Mouse (Mus musculus) brown adipose tissue, adult 24 weeks (tissue): ENCODE data around the gene Blvra. TPM values are rescaled to one million over a fixed set of nuclear protein-coding genes. Genes with fewer than 3 reads are reported as not detected.
"Not testable (repeated sequence)": the region's sequence is repeated elsewhere in the genome, so short reads cannot be mapped to it uniquely, and the experiment has no call there.

Experiments
- H3K27ac ChIP-seq: fragments of 200-500 bp; replicated peaks from 2 replicates; pipeline ENCODE4 v1.5.1; 2012; ENCODE audit warnings: low read depth, mild to moderate bottlenecking, low read length
- H3K4me1 ChIP-seq: fragments of 200-500 bp; 2 replicates; pipeline ENCODE4 v1.6.1; 2012; ENCODE audit warnings: low read length, mixed read lengths; ENCODE audit not compliant: control insufficient read depth, insufficient read depth, insufficient read length
- H3K4me3 ChIP-seq: fragments of 200-500 bp; 2 replicates; pipeline ENCODE4 v1.5.1; 2012; ENCODE audit warnings: low read depth, mild to moderate bottlenecking, low read length, moderate library complexity; ENCODE audit not compliant: insufficient read depth
- polyA plus RNA-seq: library from polyadenylated mRNA; stranded (reverse); fragments of >200 nt; gene quantifications from 2 replicates; pipeline ENCODE4 v1.2.4, GENCODE M21; 2012; ENCODE audit not compliant: missing spikeins, insufficient read depth, insufficient read length

The Blvra gene
- polyA plus RNA-seq, 1 experiment: 68.1 TPM

GRCm38 (mm10) chr2:127108986-127109385, 38.5 kb downstream of the Blvra start:
- H3K4me3 ChIP-seq: no peak overlapping the region
- no peaks in the 10 kb centered on the region for H3K4me1 ChIP-seq
- H3K27ac ChIP-seq: no peak overlapping the region

DNA sequence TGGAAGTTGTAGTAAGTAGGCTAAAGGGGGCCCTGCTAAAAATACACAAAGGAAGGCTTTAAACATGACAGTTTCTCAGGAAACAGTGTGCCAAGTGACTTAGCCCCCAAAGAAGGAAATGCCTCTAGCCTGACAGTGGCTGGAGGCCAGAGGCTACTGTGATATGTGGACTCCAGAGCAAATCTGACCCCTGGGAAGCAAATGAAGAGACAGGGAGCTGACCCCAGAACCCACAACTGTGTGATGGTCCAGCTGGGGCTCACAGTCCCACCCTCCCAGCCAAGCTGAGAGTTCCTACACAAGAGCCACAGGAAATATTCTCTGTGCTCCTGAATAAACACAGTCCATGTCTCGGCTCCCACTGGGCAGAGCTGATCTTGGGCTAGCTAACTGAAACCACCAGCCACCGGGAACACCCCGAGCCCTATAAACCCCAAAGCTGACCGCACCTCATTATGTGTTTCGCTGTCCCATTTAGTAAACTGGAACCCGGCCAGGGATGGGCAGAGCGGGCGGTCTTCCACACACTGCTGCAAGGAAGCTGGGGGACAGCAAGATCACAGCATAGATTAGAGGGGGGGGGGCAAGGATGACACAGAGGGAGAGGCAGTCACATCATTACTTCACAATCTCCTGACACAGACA, 51.2 kb downstream of the Blvra start:
- Histone ChIP-seq H3K4me1 (peaks cover 13% of the 10 kb centered on the region), H3K4me3 (0 out of 2 replicates have a peak overlapping the region, but pooled peaks have one; percentile 13), H3K27ac (peak overlapping the region; percentile 83)

DNA sequence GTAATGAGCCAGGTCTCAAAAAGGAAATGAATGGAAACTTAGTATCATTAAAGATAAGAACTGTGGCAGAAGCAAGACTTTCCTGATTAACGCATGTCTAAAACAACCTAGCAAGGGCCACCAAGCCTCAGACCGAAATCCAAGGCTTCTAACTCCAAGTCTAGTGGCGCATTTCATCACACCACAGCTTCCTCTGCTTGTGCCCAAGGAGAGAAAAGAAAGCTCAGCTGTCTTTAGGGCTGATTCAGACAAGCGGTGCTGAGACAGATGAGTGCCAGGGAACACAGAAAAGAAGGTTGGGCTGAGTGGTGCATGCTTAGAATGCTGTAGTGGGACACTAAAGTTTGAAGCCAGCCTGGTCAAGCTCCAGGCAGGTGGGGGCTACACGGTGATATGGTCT, 58.5 kb downstream of the Blvra start:
- Histone ChIP-seq H3K4me3 (no peak overlapping the region), H3K4me1 (no peaks in the 10 kb centered on the region), H3K27ac (no peak overlapping the region)

- Histone ChIP-seq H3K4me3 (no peak overlapping the region), H3K4me1 (no peaks in the 10 kb centered on the region; the same call in 1 of the 2 replicates), H3K27ac (no peak overlapping the region)
These were observed 60.9 kb downstream of the Blvra start for GRCm38 (mm10) chr2:127131353-127131752.

DNA sequence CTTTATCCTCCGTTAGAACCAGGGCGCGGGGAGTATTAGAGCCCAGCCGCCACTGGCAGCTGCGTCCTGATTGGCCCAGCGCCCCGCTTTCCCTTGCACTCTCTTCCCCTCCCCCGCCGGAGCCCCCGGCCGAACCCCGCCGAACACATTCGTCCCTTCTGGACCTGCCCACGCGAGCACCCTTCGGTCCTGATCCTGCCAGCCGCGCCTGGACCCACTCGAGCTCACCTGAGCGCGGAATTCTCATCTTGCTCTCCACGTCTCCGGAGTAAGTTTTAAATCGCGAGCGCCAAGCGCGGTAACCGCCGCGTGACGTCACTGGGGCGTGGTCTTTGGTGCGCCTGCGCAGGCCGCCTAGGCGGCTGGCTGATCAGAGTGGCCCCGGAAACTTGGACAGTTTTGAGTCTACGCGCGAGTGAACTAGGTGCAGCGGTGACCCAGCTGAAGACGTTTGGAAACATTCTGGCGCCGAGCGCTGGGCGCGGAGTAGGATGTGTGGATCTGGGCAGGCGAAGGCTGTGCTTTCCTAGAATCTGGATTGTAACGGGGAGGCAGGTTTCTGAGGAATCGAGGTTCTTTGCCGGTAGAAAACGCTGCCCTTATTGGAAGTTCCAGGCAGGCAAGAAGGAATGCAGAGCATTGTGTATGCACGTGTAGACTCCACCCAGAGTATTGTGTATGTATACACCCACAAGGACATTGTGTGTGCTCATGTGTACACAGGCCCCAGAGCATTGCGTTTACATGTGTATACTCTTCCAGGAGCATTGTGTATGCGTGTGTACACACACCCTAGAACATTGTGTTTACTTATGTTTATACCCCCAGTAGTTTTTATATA, 63.4 kb downstream of the Blvra start, which contains the start of gene Ncaph:
Gene Ncaph, minus strand, starts transcription at position 334 of the 841 bp plus-strand sequence.
- Histone ChIP-seq H3K4me3 (peak within 1 kb of the TSS; percentile 76), H3K27ac (peak within 1 kb of the TSS; percentile 82), H3K4me1 (peaks cover 5% of the 10 kb centered on the region)

DNA sequence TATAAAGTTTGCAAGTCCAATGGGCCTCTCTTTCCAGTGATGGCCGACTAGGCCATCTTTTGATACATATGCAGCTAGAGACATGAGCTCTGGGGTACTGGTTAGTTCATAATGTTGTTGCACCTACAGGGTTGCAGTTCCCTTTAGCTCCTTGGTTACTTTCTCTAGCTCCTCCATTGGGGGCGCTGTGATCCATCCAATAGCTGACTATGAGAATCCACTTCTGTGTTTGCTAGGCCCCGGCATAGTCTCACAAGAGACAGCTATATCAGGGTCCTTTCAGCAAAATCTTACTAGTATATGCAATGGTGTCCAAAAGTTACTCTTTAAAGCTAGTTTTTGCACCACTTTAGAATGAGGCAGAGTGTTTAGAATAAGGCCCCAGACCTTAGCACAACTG, 64.8 kb downstream of the Blvra start:
- not testable (repeated sequence) for H3K4me1 ChIP-seq, H3K27ac ChIP-seq, H3K4me3 ChIP-seq

- H3K4me1 ChIP-seq: peaks cover 16% of the 10 kb centered on the region
- H3K4me3 ChIP-seq: no peak overlapping the region
- H3K27ac ChIP-seq: peak overlapping the region; percentile 59
These were observed 66.5 kb downstream of the Blvra start for GRCm38 (mm10) chr2:127136979-127137378.

DNA sequence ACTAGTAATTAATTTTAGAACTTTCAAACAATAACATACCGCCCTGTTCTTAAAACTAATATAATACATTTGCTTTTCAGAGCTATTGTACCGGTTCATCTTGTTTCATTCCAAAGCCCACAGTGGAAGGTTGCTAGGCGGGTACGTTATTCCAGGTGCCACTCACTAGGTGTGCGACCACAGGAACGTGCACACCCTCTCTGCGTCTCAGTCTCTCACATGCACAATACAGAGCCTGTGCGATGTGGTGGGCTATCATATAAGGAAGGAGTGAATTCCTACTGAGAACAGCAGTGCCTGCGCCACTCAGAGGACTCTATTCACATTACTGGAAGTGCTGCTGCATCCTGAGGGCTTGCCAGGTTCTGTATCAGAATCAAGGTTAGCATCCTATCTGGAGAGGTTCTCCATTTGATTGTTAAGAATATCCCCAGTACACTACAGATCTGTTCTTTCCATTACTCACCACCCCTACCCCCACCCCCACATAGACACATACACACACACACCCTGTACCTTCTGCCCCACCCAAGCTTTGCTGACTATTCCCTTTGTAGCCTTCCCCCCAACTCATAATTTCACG, 67.5 kb downstream of the Blvra start:
- Histone ChIP-seq H3K4me1 (peaks cover 16% of the 10 kb centered on the region), H3K4me3 (no peak overlapping the region), H3K27ac (peak overlapping the region; percentile 61)

DNA sequence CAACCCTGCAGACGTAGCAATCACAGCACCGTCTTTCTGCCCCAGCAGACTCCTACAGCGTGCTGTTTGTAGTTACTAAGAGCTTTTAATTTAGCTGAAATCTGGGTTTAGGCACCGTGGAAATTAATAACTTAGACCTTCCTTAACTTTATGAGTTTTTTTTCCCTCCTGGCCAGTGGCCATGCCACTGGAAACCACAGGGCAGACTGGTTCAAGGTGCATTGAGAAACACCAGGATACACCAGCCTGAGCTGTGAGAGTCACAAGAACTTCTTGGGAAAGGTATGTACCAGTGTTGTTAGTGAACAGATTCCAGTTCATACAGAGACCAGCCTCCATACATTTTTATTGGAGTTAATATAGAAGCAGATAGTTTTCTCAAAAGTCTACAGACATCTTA, 68.0 kb downstream of the Blvra start:
- peaks cover 16% of the 10 kb centered on the region for H3K4me1 ChIP-seq
- peak overlapping the region; percentile 60 for H3K27ac ChIP-seq
- H3K4me3 ChIP-seq: no peak overlapping the region

- Histone ChIP-seq H3K4me3 (no peak overlapping the region), H3K27ac (peak overlapping the region; percentile 65), H3K4me1 (peaks cover 16% of the 10 kb centered on the region)
These were observed 68.6 kb downstream of the Blvra start for GRCm38 (mm10) chr2:127139094-127139493.

DNA sequence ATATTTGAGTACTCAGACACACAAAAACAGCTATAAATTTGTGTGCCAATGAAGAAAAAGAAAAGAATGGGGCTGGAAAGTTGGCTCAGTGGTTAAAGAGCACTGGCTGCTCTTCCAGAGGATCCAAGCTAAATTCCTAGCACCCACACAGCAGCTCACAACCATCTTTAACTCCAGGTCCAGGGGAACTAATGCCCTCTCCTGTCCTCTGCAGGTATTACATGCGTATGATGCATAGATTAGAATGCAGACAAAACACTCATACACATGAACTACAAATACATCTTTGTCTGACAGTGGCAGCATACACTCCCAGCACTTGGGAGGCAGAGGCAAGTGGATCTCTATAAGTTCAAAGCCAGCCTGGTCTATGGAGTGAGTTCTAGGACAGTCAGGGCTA, 69.1 kb downstream of the Blvra start:
- Histone ChIP-seq H3K4me3 (no peak overlapping the region), H3K27ac (peak overlapping the region; percentile 65), H3K4me1 (peaks cover 16% of the 10 kb centered on the region)

GRCm38 (mm10) chr2:127140011-127140410, 69.5 kb downstream of the Blvra start:
- Histone ChIP-seq H3K4me1 (peaks cover 16% of the 10 kb centered on the region), H3K27ac (no peak overlapping the region), H3K4me3 (no peak overlapping the region)

GRCm38 (mm10) chr2:127142031-127142430, 71.6 kb downstream of the Blvra start:
- H3K27ac ChIP-seq: peak overlapping the region; percentile 77
- H3K4me1 ChIP-seq: peaks cover 13% of the 10 kb centered on the region
- peak overlapping the region; percentile 86 for H3K4me3 ChIP-seq

GRCm38 (mm10) chr2:127142577-127143157, 72.2 kb downstream of the Blvra start:
- Histone ChIP-seq H3K27ac (peak overlapping the region; percentile 77), H3K4me1 (peaks cover 13% of the 10 kb centered on the region), H3K4me3 (peak overlapping the region; percentile 86)
